Mouse (Mus musculus): Measurements from ENCODE around the gene Rbfox1.

The Rbfox1 gene

GRCm38 (mm10) chr16:7447718-7448649 is 1562.8 kb downstream of the Rbfox1 start:
- DNase-seq, result no peak

GRCm38 (mm10) chr16:7451193-7451592 is 1566.0 kb downstream of the Rbfox1 start:
- no peak for DNase-seq

- DNase-seq, result no peak
Measured at GRCm38 (mm10) chr16:7457571-7457970, 1572.4 kb downstream of the Rbfox1 start.

Measured in thymus, postnatal 4 days (tissue).